Mouse (Mus musculus): ENCODE data around the gene Klf5. TPM values are rescaled to one million over a fixed set of nuclear protein-coding genes. Genes with fewer than 3 reads are reported as not detected.
A peak's percentile ranks its signal among the peaks of the same experiment; 100 is the strongest.

Gene Klf5
- polyA plus RNA-seq (2015; fragmentation: Nextera tagmentation; extraction: Ambion mirVana), result 13.8 and 14.7 TPM in 2 replicates

DNA sequence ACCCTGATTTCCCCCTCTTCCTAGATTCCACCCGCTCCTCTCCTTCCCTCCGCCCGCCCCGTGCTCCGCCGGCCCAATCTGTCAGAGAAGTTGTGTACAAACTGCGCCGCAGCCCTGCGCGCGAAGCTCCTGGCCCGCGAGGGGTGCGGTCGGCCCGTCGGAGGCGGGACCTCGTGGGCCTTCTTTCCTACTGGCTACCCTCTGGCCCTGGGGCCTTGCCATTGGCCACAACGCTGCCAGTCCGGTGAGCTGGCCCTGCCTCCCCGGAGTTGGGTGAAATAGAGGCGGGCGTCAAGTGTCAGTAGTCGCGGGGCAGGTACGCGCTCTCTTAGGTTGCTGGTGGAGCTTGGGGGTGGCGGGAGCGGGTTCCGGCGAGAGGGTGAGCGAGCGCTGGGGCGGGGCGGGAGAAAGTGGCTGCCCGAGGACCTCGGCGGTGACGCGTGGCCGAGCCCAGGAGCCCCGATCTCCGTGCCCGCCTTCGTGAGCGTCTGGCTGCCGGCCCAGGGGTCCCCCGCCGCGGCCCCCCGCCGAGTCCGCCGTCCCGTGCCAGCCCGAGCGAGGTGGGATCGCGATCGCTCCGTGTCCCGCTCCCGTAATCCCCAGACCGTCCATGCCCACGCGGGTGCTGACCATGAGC is at the start of gene Klf5:
Gene Klf5 (plus strand): TSS at position 307 of the 637 bp plus-strand sequence.
- WGBS, result under 1% methylated on average over 38 of the region's 67 CpGs
- H3K9me3 ChIP-seq, result no peaks in the 10 kb centered on the region
- peak within 1 kb of the TSS; percentile 56; the same call in 1 of the 2 replicates for H3K27ac ChIP-seq
- H3K9ac ChIP-seq, result peak within 1 kb of the TSS; percentile 74
- H3K4me2 ChIP-seq (replicated peaks), result peak within 1 kb of the TSS; percentile 95
- H3K27me3 ChIP-seq, result peaks cover 23% of the 10 kb centered on the region
- H3K4me1 ChIP-seq, result peaks cover 5% of the 10 kb centered on the region; the same call in 1 of the 2 replicates
- H3K4me3 ChIP-seq, result peak within 1 kb of the TSS; percentile 63
- peak; percentile 98 for ATAC-seq (ENCODE audit: low FRiP score, low read depth)
- H3K36me3 ChIP-seq, result peaks cover 12% of the 10 kb centered on the region

GRCm38 (mm10) chr14:99262026-99262425 is 36.5 kb upstream of the Klf5 start:
- no peak overlapping the region for H3K27ac ChIP-seq
- no peak overlapping the region for H3K4me3 ChIP-seq
- no peaks in the 10 kb centered on the region for H3K4me1 ChIP-seq
- H3K9me3 ChIP-seq, result no peaks in the 10 kb centered on the region
- 91% methylated on average over 12 of the region's 12 CpGs for WGBS
- H3K36me3 ChIP-seq, result peaks cover 7% of the 10 kb centered on the region; the same call in 1 of the 2 replicates
- H3K9ac ChIP-seq, result no peak overlapping the region
- ATAC-seq (ENCODE audit: low FRiP score, low read depth), result no peak
- no peak overlapping the region for H3K4me2 ChIP-seq (replicated peaks)
- no peaks in the 10 kb centered on the region for H3K27me3 ChIP-seq

GRCm38 (mm10) chr14:99263816-99264215 is 34.7 kb upstream of the Klf5 start:
- Histone ChIP-seq H3K27ac (no peak overlapping the region), H3K9ac (no peak overlapping the region), H3K9me3 (no peaks in the 10 kb centered on the region), H3K36me3 (no peaks in the 10 kb centered on the region), H3K4me3 (no peak overlapping the region), H3K27me3 (no peaks in the 10 kb centered on the region), H3K4me1 (no peaks in the 10 kb centered on the region), H3K4me2 (replicated peaks) (no peak overlapping the region)
- WGBS, result 94% methylated on average over 6 of the region's 6 CpGs
- ATAC-seq (ENCODE audit: low FRiP score, low read depth), result no peak

DNA sequence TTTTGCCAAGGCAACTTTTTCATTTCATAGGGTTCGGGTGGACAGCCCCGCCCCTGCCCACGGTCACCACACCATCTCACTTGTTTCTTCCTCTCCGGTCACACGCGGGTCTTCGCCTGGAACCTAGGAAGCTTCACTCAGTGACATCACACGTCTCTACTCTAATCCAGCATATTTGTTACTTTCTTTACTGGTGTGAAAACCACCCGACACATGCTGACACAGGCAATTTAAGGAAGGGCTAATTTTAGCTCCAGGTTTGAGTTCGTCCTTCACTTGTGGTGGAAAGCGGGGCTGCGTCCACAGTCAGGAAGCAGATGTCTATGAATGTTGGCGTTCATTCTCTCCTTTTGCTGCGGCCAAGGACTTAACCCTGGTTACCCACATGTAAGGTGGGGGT is 32.7 kb upstream of the Klf5 start:
- H3K36me3 ChIP-seq, result no peaks in the 10 kb centered on the region
- H3K4me1 ChIP-seq, result no peaks in the 10 kb centered on the region
- H3K9me3 ChIP-seq, result no peaks in the 10 kb centered on the region
- H3K4me2 ChIP-seq (replicated peaks), result no peak overlapping the region
- no peaks in the 10 kb centered on the region for H3K27me3 ChIP-seq
- ATAC-seq (ENCODE audit: low FRiP score, low read depth), result no peak
- no peak overlapping the region for H3K27ac ChIP-seq
- H3K9ac ChIP-seq, result no peak overlapping the region
- 87% methylated on average over 14 of the region's 14 CpGs for WGBS
- no peak overlapping the region for H3K4me3 ChIP-seq

DNA sequence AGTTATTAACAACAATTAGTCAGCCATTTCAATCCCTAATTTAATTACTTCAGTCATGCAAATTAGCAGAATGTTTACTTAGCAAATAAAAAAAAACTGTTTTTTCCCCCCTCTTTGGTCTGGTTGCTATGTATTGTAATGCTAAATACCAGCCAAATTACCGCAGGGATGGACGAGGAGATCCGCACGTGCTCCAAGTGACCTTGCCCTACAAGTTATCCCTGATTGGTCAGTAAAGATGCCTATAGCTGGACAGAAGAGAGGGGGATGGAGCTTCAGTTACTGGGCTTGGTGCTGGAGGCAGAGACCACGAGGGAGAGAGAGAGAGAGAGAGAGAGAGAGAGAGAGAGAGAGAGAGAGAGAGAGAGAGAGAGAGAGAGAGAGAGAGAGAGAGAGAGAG is 31.7 kb upstream of the Klf5 start:
- no peaks in the 10 kb centered on the region for H3K27me3 ChIP-seq
- no peaks in the 10 kb centered on the region for H3K36me3 ChIP-seq
- WGBS, result 74% methylated on average over 5 of the region's 5 CpGs
- no peak overlapping the region for H3K4me3 ChIP-seq
- H3K9ac ChIP-seq, result no peak overlapping the region
- H3K4me1 ChIP-seq, result no peaks in the 10 kb centered on the region
- ATAC-seq (ENCODE audit: low FRiP score, low read depth), result no peak
- H3K4me2 ChIP-seq (replicated peaks), result no peak overlapping the region
- no peaks in the 10 kb centered on the region for H3K9me3 ChIP-seq
- no peak overlapping the region for H3K27ac ChIP-seq

GRCm38 (mm10) chr14:99274056-99274455 is 24.4 kb upstream of the Klf5 start:
- no peaks in the 10 kb centered on the region for H3K9me3 ChIP-seq
- no peak overlapping the region for H3K27ac ChIP-seq
- H3K4me3 ChIP-seq, result no peak overlapping the region
- no peaks in the 10 kb centered on the region for H3K4me1 ChIP-seq
- no peak for ATAC-seq (ENCODE audit: low FRiP score, low read depth)
- H3K36me3 ChIP-seq, result no peaks in the 10 kb centered on the region
- H3K27me3 ChIP-seq, result peaks cover 4% of the 10 kb centered on the region; the same call in 1 of the 2 replicates
- 78% methylated on average over 2 of the region's 2 CpGs for WGBS
- H3K9ac ChIP-seq, result no peak overlapping the region
- H3K4me2 ChIP-seq (replicated peaks), result no peak overlapping the region

DNA sequence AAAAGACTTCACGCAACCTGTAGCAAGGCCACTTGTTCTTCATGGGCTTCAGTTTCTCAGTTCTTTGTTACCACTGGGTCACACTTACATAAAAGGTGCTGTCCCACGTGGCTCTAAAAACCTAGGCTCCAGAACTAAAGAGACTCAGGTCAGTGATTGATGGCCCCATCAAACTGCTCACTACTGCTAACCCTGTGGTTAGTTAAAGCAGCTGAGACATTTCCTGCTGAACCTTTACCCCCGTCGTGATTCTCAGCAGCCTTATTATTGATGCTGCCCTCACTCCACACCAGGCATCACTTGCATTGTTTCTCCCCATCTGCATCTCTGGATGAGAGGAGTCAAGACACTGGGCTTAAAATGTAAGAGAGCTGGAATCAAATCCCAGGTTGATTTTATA is 22.7 kb upstream of the Klf5 start:
- Histone ChIP-seq H3K9ac (no peak overlapping the region), H3K4me1 (no peaks in the 10 kb centered on the region), H3K4me3 (no peak overlapping the region), H3K4me2 (replicated peaks) (no peak overlapping the region), H3K9me3 (no peaks in the 10 kb centered on the region), H3K27ac (no peak overlapping the region), H3K36me3 (no peaks in the 10 kb centered on the region), H3K27me3 (peaks cover 8% of the 10 kb centered on the region; the same call in 1 of the 2 replicates)
- no peak for ATAC-seq (ENCODE audit: low FRiP score, low read depth)
- 13% methylated on average over 4 of the region's 4 CpGs for WGBS

GRCm38 (mm10) chr14:99278312-99278711 is 20.2 kb upstream of the Klf5 start:
- no peak overlapping the region for H3K27ac ChIP-seq
- no peaks in the 10 kb centered on the region for H3K4me1 ChIP-seq
- no peaks in the 10 kb centered on the region for H3K9me3 ChIP-seq
- H3K4me3 ChIP-seq, result no peak overlapping the region
- no peak overlapping the region for H3K4me2 ChIP-seq (replicated peaks)
- H3K36me3 ChIP-seq, result no peaks in the 10 kb centered on the region
- ATAC-seq (ENCODE audit: low FRiP score, low read depth), result no peak
- H3K27me3 ChIP-seq, result peaks cover 8% of the 10 kb centered on the region; the same call in 1 of the 2 replicates
- H3K9ac ChIP-seq, result no peak overlapping the region
- WGBS, result 34% methylated on average over 9 of the region's 9 CpGs

DNA sequence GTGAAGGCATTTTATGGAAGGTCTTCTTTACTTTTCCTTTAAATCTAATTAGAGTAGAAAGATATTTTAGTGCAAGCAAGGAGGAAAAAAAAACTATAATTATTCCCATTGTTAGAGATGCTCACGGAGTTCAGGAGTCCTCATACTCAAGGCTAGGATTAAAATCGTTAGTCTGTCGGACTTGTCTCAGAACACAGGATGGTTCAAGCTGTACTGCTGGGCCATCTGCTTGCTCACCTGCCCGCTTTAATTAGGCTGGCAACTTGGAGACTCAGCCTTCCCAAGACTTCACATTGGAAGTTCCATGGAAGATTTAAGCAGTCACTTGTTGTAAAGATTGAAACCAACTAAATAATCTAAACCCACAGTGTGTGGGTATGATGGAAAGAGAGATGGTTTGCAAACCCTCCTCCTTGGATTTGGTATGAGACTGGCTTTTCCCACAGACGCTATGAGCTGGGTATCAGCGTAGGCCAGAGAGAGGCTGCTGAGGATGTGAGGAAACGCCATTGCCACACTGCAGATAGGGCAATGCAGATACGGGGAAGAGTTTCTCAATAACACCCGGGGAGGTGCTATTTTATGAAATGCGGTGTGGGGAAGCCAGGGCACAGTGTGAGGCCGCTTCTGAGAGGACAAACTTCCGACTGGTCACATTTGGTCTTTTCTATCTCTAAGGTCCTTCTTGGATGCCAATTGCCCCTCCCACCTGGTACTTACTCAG is 19.6 kb upstream of the Klf5 start:
- Histone ChIP-seq H3K4me1 (no peaks in the 10 kb centered on the region), H3K4me2 (replicated peaks) (no peak overlapping the region), H3K27ac (no peak overlapping the region), H3K9me3 (no peaks in the 10 kb centered on the region), H3K9ac (no peak overlapping the region), H3K4me3 (no peak overlapping the region), H3K36me3 (no peaks in the 10 kb centered on the region), H3K27me3 (peaks cover 8% of the 10 kb centered on the region; the same call in 1 of the 2 replicates)
- ATAC-seq (ENCODE audit: low FRiP score, low read depth), result no peak
- WGBS, result 43% methylated on average over 12 of the region's 12 CpGs

- Histone ChIP-seq H3K4me1 (no peaks in the 10 kb centered on the region), H3K9me3 (no peaks in the 10 kb centered on the region), H3K27me3 (peaks cover 8% of the 10 kb centered on the region; the same call in 1 of the 2 replicates), H3K36me3 (no peaks in the 10 kb centered on the region), H3K9ac (no peak overlapping the region), H3K27ac (no peak overlapping the region), H3K4me2 (replicated peaks) (no peak overlapping the region), H3K4me3 (no peak overlapping the region)
- WGBS, result 86% methylated on average over 5 of the region's 5 CpGs
- ATAC-seq (ENCODE audit: low FRiP score, low read depth), result no peak
These were observed 18.1 kb upstream of the Klf5 start for GRCm38 (mm10) chr14:99280399-99280798.

DNA sequence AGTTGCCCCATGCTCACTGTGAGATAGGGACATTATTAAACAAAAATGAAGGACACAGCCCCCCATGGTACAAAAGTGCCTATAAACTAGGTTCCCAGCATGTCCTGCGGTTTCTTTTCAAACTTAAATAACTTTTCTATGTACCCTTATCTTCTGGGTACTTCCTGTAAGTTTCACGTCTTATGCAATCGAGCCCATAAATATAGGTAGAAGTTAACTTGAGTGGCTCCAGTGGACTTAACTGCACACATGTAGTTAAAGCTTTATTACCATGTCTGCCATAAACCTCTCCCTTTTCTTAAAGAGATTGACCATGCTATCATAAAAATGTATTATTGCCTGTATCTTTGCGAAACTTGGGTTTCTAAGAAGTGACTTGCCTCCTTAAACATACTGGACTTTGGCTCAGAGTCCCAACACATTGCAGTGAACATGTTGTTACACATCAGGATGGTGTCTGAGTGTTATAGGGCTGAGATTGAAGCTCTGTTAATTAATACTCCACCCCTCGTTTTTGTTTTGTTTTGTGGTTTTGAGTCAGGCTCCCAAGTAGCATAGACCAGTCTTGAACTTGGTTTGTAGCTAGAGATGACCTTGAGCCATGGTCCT is 17.6 kb upstream of the Klf5 start:
- Histone ChIP-seq H3K36me3 (no peaks in the 10 kb centered on the region), H3K4me3 (no peak overlapping the region), H3K27me3 (peaks cover 8% of the 10 kb centered on the region; the same call in 1 of the 2 replicates), H3K4me1 (no peaks in the 10 kb centered on the region), H3K27ac (no peak overlapping the region), H3K4me2 (replicated peaks) (no peak overlapping the region), H3K9ac (no peak overlapping the region), H3K9me3 (no peaks in the 10 kb centered on the region)
- ATAC-seq (ENCODE audit: low FRiP score, low read depth), result no peak
- 63% methylated on average over 5 of the region's 5 CpGs for WGBS

- no peaks in the 10 kb centered on the region for H3K27me3 ChIP-seq
- no peaks in the 10 kb centered on the region for H3K36me3 ChIP-seq
- H3K4me3 ChIP-seq, result no peak overlapping the region
- no peaks in the 10 kb centered on the region for H3K9me3 ChIP-seq
- no peaks in the 10 kb centered on the region for H3K4me1 ChIP-seq
- H3K4me2 ChIP-seq (replicated peaks), result no peak overlapping the region
- no peak overlapping the region for H3K27ac ChIP-seq
- no peak overlapping the region for H3K9ac ChIP-seq
- no peak for ATAC-seq (ENCODE audit: low FRiP score, low read depth)
- 76% methylated on average over 3 of the region's 4 CpGs for WGBS
These were observed 13.0 kb upstream of the Klf5 start for GRCm38 (mm10) chr14:99285486-99285885.
